In genomic region chr5:120432486-120433015, GRCm38 (mm10) we compare ENCODE assay signal across 19 mouse cellular contexts. TPM values are rescaled to one million over a fixed set of nuclear protein-coding genes. Genes with fewer than 3 reads are reported as not detected.
DNase-seq lines count a peak whose midpoint lies in the region; ATAC-seq and TF ChIP-seq lines count a peak whose summit lies in the region.
"Had no signal": no experiment of that assay in that cellular context is flagged by ENCODE, and none has a peak within 500 bp of the region (broad histone marks: within the 10 kb centered on the region; RNA-seq: fewer than 3 reads in every experiment).

No protein-coding gene starts in this region.

- WGBS in cerebellum, adult 2 months = under 1% methylated on average over 9 of the region's 9 CpGs
- WGBS in forebrain, embryonic 14.5 days = 0% methylated on average over 9 of the region's 9 CpGs
- 1% methylated on average over 9 of the region's 9 CpGs for WGBS in hindbrain, embryonic 16.5 days
- WGBS in midbrain, postnatal 0 days = 1% methylated on average over 9 of the region's 9 CpGs

- ATAC-seq in forebrain, embryonic 14.5 days = no peak
- ATAC-seq in hindbrain, embryonic 16.5 days = no peak
- no peak for ATAC-seq in midbrain, postnatal 0 days (ENCODE audit: low FRiP score)
- no peak for ATAC-seq in CD4-positive, CD25-positive, alpha-beta regulatory T cell, adult 4 months

- H3K27me3 ChIP-seq in cerebellum, adult 2 months (ENCODE audit: control insufficient read depth, insufficient read depth, low read length) = peaks cover 8% of the 10 kb centered on the region; the same call in 1 of the 2 replicates
- H3K27me3 ChIP-seq in forebrain, embryonic 14.5 days (replicated peaks; ENCODE audit: control insufficient read depth, insufficient read depth, low read length) = peaks cover 74% of the 10 kb centered on the region
- H3K27me3 ChIP-seq in hindbrain, embryonic 16.5 days (replicated peaks; ENCODE audit: control insufficient read depth, insufficient read depth, low read length) = peaks cover 25% of the 10 kb centered on the region
- peaks cover 46% of the 10 kb centered on the region for H3K27me3 ChIP-seq in midbrain, postnatal 0 days (ENCODE audit: insufficient read depth, low read length)

- no peak for TF ChIP-seq POLR2A in cerebellum, adult 2 months (IDR thresholded peaks at IDR 0.05; ENCODE audit: borderline replicate concordance, insufficient read depth, low read length)

- H3K9ac ChIP-seq in forebrain, embryonic 14.5 days (ENCODE audit: low read length) = peak overlapping the region; percentile 43; the same call in 1 of the 2 replicates
- H3K9ac ChIP-seq in hindbrain, embryonic 16.5 days (ENCODE audit: low read depth, low read length) = peak overlapping the region; percentile 68
- H3K9ac ChIP-seq in midbrain, postnatal 0 days (replicated peaks; ENCODE audit: low read length, poor library complexity, severe bottlenecking) = peak overlapping the region; percentile 71
- H3K9ac ChIP-seq: limb, embryonic 15.5 days had no signal

- H3K4me3 ChIP-seq in cerebellum, adult 2 months (replicated peaks; ENCODE audit: insufficient read depth, low read depth, low read length) = peak overlapping the region; percentile 14
- peak overlapping the region; percentile 38 for H3K4me3 ChIP-seq in forebrain, embryonic 14.5 days (ENCODE audit: low read depth, low read length)
- peak overlapping the region; percentile 49 for H3K4me3 ChIP-seq in hindbrain, embryonic 16.5 days (ENCODE audit: low read length)
- H3K4me3 ChIP-seq in midbrain, postnatal 0 days (ENCODE audit: low read depth, low read length) = peak overlapping the region; percentile 51

- DNase-seq in cerebellum, adult 2 months = peak in 1 of 2 experiments; percentile 37
- no peak for DNase-seq in cerebellum, adult 11 months
- no peak for DNase-seq in forebrain, embryonic 14.5 days (ENCODE audit: low spot score)
- no peak for DNase-seq in midbrain, postnatal 0 days (ENCODE audit: low spot score)
- DNase-seq in adipocyte (ENCODE audit: low spot score) = no peak
- DNase-seq in layer of hippocampus, postnatal 25 days (ENCODE audit: extremely low spot score in 1 of 2, low spot score in 1 of 2) = no peak
- DNase-seq: adrenal gland, postnatal 14 days; gastrocnemius, postnatal 14 days; kidney, adult 11 months; lung, adult 18-20 months; spleen, adult 18-20 months; thymus, postnatal 4 days had no signal

- H3K27ac ChIP-seq in cerebellum, adult 2 months (ENCODE audit: insufficient read depth, low read length) = no peak overlapping the region
- H3K27ac ChIP-seq in forebrain, embryonic 14.5 days (ENCODE audit: low read depth, low read length) = 0 out of 2 replicates have a peak overlapping the region, but pooled peaks have one; percentile 41
- peak overlapping the region; percentile 65 for H3K27ac ChIP-seq in hindbrain, embryonic 16.5 days (ENCODE audit: low read depth, low read length)
- peak overlapping the region; percentile 79 for H3K27ac ChIP-seq in midbrain, postnatal 0 days (ENCODE audit: low read depth, low read length)
- H3K27ac ChIP-seq: heart, embryonic 10.5 days; limb, embryonic 15.5 days had no signal

- H3K36me3 ChIP-seq in forebrain, embryonic 14.5 days (ENCODE audit: control insufficient read depth, insufficient read depth, low read length) = no peaks in the 10 kb centered on the region
- H3K36me3 ChIP-seq in hindbrain, embryonic 16.5 days (ENCODE audit: control insufficient read depth, insufficient read depth, low read length) = no peaks in the 10 kb centered on the region
- H3K36me3 ChIP-seq in midbrain, postnatal 0 days (ENCODE audit: insufficient read depth, low read length) = no peaks in the 10 kb centered on the region
- H3K36me3 ChIP-seq: heart, embryonic 10.5 days; limb, embryonic 15.5 days had no signal

- no peak for TF ChIP-seq CTCF in cerebellum, adult 2 months (IDR thresholded peaks at IDR 0.05; ENCODE audit: borderline replicate concordance, insufficient read depth, low read depth, low read length)
- TF ChIP-seq CTCF in midbrain, postnatal 0 days (IDR thresholded peaks at IDR 0.05) = no peak

- peak overlapping the region; percentile 33; the same call in 1 of the 2 replicates for H3K4me2 ChIP-seq in forebrain, embryonic 14.5 days (ENCODE audit: low read length)
- peak overlapping the region; percentile 28; the same call in 1 of the 2 replicates for H3K4me2 ChIP-seq in hindbrain, embryonic 16.5 days (ENCODE audit: low read length)
- H3K4me2 ChIP-seq in midbrain, postnatal 0 days (ENCODE audit: low read depth, low read length, poor library complexity, severe bottlenecking) = peak overlapping the region; percentile 54

- H3K4me1 ChIP-seq in cerebellum, adult 2 months (ENCODE audit: control insufficient read depth, insufficient read depth, low read length) = no peaks in the 10 kb centered on the region
- peaks cover 12% of the 10 kb centered on the region for H3K4me1 ChIP-seq in forebrain, embryonic 14.5 days (ENCODE audit: control insufficient read depth, insufficient read depth, low read length)
- H3K4me1 ChIP-seq in hindbrain, embryonic 16.5 days (ENCODE audit: control insufficient read depth, insufficient read depth, low read depth, low read length) = peaks cover 3% of the 10 kb centered on the region; the same call in 1 of the 2 replicates
- H3K4me1 ChIP-seq in midbrain, postnatal 0 days (ENCODE audit: insufficient read depth, low read length) = no peaks in the 10 kb centered on the region

- no peaks in the 10 kb centered on the region for H3K9me3 ChIP-seq in forebrain, embryonic 14.5 days (replicated peaks; ENCODE audit: control insufficient read depth, low read length)
- H3K9me3 ChIP-seq in hindbrain, embryonic 16.5 days (ENCODE audit: control insufficient read depth, low read length) = no peaks in the 10 kb centered on the region
- no peaks in the 10 kb centered on the region for H3K9me3 ChIP-seq in midbrain, postnatal 0 days (ENCODE audit: low read length)
- H3K9me3 ChIP-seq: heart, embryonic 10.5 days; limb, embryonic 15.5 days had no signal

RNA-seq across cellular contexts. Expression of gene Lhx5, which starts 1.1 kb away (rescaled TPM):
- polyA plus RNA-seq in cerebellum, adult 2 months (2012; rRNA removed) = 7.7 and 9.7 TPM in 2 replicates
- polyA plus RNA-seq in forebrain, embryonic 14.5 days (2014; fragmentation: Nextera tagmentation; extraction: Ambion mirVana) = 3.5 and 5.1 TPM in 2 replicates
- 20.1 and 24.3 TPM in 2 replicates for polyA plus RNA-seq in hindbrain, embryonic 16.5 days (2015; fragmentation: Nextera tagmentation; extraction: Ambion mirVana)
- 27.0 and 30.3 TPM in 2 replicates for total RNA-seq in midbrain, postnatal 0 days (2014; rRNA removed)
- 13.9 and 14.7 TPM in 2 replicates for polyA plus RNA-seq in midbrain, postnatal 0 days (2015; fragmentation: Nextera tagmentation; extraction: Ambion mirVana)
- not detected for polyA plus RNA-seq in CD4-positive, CD25-positive, alpha-beta regulatory T cell, adult 4 months (2017; shearing (Covaris generic))
- not detected for total RNA-seq in layer of hippocampus, postnatal 25 days (2021)
- total RNA-seq: adrenal gland, postnatal 14 days; gastrocnemius, postnatal 14 days; heart, postnatal 25 days; megakaryocyte progenitor cell, adult 5-6 weeks had no signal
- polyA plus RNA-seq: limb, embryonic 15.5 days had no signal

RNA-seq across cellular contexts. Expression of gene Sdsl, which starts 40.1 kb away (rescaled TPM):
- polyA plus RNA-seq in cerebellum, adult 2 months (2012; rRNA removed) = 13.6 and 16.7 TPM in 2 replicates
- 2.2 and 3.2 TPM in 2 replicates for polyA plus RNA-seq in forebrain, embryonic 14.5 days (2014; fragmentation: Nextera tagmentation; extraction: Ambion mirVana)
- polyA plus RNA-seq in hindbrain, embryonic 16.5 days (2015; fragmentation: Nextera tagmentation; extraction: Ambion mirVana) = 8.1 and 9.4 TPM in 2 replicates
- total RNA-seq in midbrain, postnatal 0 days (2014; rRNA removed) = 3.4 and 4.4 TPM in 2 replicates
- polyA plus RNA-seq in midbrain, postnatal 0 days (2015; fragmentation: Nextera tagmentation; extraction: Ambion mirVana) = 5.8 and 6.0 TPM in 2 replicates
- polyA plus RNA-seq in CD4-positive, CD25-positive, alpha-beta regulatory T cell, adult 4 months (2017; shearing (Covaris generic)) = not detected
- total RNA-seq in layer of hippocampus, postnatal 25 days (2021) = 1 to 10 TPM; 7.1 to 9.1 TPM

RNA-seq across cellular contexts. Expression of gene Sds, which starts 43.8 kb away (rescaled TPM):
- polyA plus RNA-seq in cerebellum, adult 2 months (2012; rRNA removed) = 0.36 and 0.52 TPM in 2 replicates
- polyA plus RNA-seq in forebrain, embryonic 14.5 days (2014; fragmentation: Nextera tagmentation; extraction: Ambion mirVana) = not detected in 2 replicates
- polyA plus RNA-seq in hindbrain, embryonic 16.5 days (2015; fragmentation: Nextera tagmentation; extraction: Ambion mirVana) = 0.40 and 0.80 TPM in 2 replicates
- not detected in 2 replicates for total RNA-seq in midbrain, postnatal 0 days (2014; rRNA removed)
- 0.17 and 0.23 TPM in 2 replicates for polyA plus RNA-seq in midbrain, postnatal 0 days (2015; fragmentation: Nextera tagmentation; extraction: Ambion mirVana)
- polyA plus RNA-seq in CD4-positive, CD25-positive, alpha-beta regulatory T cell, adult 4 months (2017; shearing (Covaris generic)) = not detected
- under 1 TPM in 1 of 2 experiments, not detected in 1; 0.22 TPM for total RNA-seq in layer of hippocampus, postnatal 25 days (2021)
- total RNA-seq: gastrocnemius, postnatal 14 days; megakaryocyte progenitor cell, adult 5-6 weeks had no signal
- polyA plus RNA-seq: large intestine, adult 2 months had no signal
